Mouse (Mus musculus) ES-Bruce4 (cell line): Measurements from ENCODE around the gene Gm47969. TPM values are rescaled to one million over a fixed set of nuclear protein-coding genes. Genes with fewer than 3 reads are reported as not detected.
"Not testable (repeated sequence)": the region's sequence is repeated elsewhere in the genome, so short reads cannot be mapped to it uniquely, and the experiment has no call there.

Experiments
- H3K27ac ChIP-seq: 2 replicates; pipeline ENCODE4 v1.5.1; 2012; ENCODE audit warnings: low read length, inconsistent platforms; ENCODE audit not compliant: insufficient read depth
- H3K27me3 ChIP-seq: 2 replicates; pipeline ENCODE4 v1.6.1; 2012; ENCODE audit warnings: mild to moderate bottlenecking, low read length, inconsistent platforms; ENCODE audit not compliant: control insufficient read depth, poor library complexity, insufficient read depth, severe bottlenecking
- H3K36me3 ChIP-seq: 2 replicates; pipeline ENCODE4 v1.6.1; 2012; ENCODE audit warnings: inconsistent platforms, mild to moderate bottlenecking, low read length, moderate library complexity; ENCODE audit not compliant: control insufficient read depth, poor library complexity, insufficient read depth, severe bottlenecking
- H3K4me1 ChIP-seq: one replicate; pipeline ENCODE4 v1.8.1; 2011; ENCODE audit warnings: low read length; ENCODE audit not compliant: control insufficient read depth, insufficient read depth
- H3K4me3 ChIP-seq: 2 replicates; pipeline ENCODE4 v1.5.1; 2011; ENCODE audit warnings: low read depth, mild to moderate bottlenecking, low read length
- H3K9ac ChIP-seq: 2 replicates; pipeline ENCODE4 v1.6.1; 2012; ENCODE audit warnings: low read depth, mild to moderate bottlenecking, inconsistent platforms; ENCODE audit not compliant: poor library complexity, severe bottlenecking
- H3K9me3 ChIP-seq: replicated peaks from 2 replicates; pipeline ENCODE4 v1.6.1; 2012; ENCODE audit warnings: mild to moderate bottlenecking, low read length, inconsistent platforms; ENCODE audit not compliant: control insufficient read depth, poor library complexity, insufficient read depth, severe bottlenecking
- CTCF ChIP-seq: IDR thresholded peaks from one replicate; pipeline ENCODE4 v1.8.1; 2011; ENCODE audit warnings: low read depth, low read length
- EP300 ChIP-seq: IDR thresholded peaks from 2 replicates; pipeline ENCODE4 v1.6.1; 2011; ENCODE audit warnings: low read depth, low read length; ENCODE audit not compliant: insufficient read depth
- POLR2A ChIP-seq: IDR thresholded peaks from one replicate; pipeline ENCODE4 v1.8.1; 2011; ENCODE audit warnings: low read length; ENCODE audit not compliant: insufficient read depth
- polyA plus RNA-seq: library from polyadenylated mRNA; stranded (reverse); fragments of >200 nt; gene quantifications from 2 replicates; pipeline ENCODE4 v1.2.4, GENCODE M21; 2011; ENCODE audit warnings: low read depth; ENCODE audit not compliant: missing spikeins, insufficient read depth, insufficient read length

The Gm47969 gene
- not detected in 2 replicates for polyA plus RNA-seq

DNA sequence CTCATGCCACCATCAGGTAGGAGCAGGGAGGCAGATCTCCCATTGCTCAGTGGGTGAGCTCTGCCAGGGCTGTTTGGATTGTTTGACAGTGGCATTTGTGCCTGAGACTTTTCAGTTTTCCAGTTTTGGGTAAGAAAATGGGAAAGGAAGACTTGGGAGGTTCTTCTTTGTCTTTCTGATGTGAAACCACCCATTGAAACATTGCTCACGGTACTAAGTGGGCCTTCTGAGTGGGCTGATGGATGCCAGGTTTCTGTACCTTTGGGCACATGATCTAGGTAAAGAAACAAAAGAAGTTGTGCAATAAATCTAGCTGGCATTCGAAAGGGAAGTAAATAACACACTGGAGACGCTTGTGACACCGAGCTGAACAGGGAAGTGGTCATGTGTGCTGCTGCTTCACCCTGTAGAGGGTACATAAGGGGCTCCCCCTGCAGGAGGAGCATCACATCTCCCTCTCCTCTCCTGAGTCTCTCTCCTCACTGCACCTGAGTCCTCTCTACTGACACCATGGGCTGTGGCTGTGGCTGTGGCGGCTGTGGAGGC lies at the start of gene Gm47969:
TSS of gene Gm47969 (plus strand) at position 51 of the 546 bp plus-strand sequence.
- no peak for TF ChIP-seq CTCF
- no peak for TF ChIP-seq EP300
- no peak for TF ChIP-seq POLR2A
- H3K27me3 ChIP-seq: no peaks in the 10 kb centered on the region
- no peak within 1 kb of the TSS for H3K27ac ChIP-seq
- H3K4me1 ChIP-seq: no peaks in the 10 kb centered on the region
- no peaks in the 10 kb centered on the region; the same call in 1 of the 2 replicates for H3K9me3 ChIP-seq
- H3K36me3 ChIP-seq: no peaks in the 10 kb centered on the region
- H3K9ac ChIP-seq: no peak within 1 kb of the TSS
- no peak within 1 kb of the TSS for H3K4me3 ChIP-seq

DNA sequence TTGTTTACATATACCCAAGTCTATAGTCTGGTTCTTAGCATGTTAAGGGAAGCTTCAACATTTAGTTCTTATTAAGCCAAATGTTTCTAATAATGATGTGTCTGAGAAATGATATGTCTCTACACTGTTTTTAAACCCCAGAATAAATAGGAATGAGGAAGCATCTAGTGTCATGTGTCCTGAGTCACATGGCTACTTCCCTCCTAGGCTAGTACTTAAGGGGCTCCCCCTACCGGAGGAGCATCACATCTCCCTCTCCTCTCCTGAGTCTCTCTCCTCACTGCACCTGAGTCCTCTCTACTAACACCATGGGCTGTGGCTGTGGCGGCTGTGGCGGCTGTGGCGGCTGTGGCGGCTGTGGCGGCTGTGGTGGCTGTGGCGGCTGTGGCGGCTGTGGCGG lies 44.4 kb upstream of the Gm47969 start, which contains the start of gene Gm47959:
TSS of gene Gm47959 (plus strand) at position 243 of the 400 bp plus-strand sequence.
- not testable (repeated sequence) for H3K4me1 ChIP-seq, H3K9me3 ChIP-seq, H3K9ac ChIP-seq, H3K36me3 ChIP-seq, H3K27ac ChIP-seq, H3K27me3 ChIP-seq
- H3K4me3 ChIP-seq: peak within 1 kb of the TSS; percentile 73

DNA sequence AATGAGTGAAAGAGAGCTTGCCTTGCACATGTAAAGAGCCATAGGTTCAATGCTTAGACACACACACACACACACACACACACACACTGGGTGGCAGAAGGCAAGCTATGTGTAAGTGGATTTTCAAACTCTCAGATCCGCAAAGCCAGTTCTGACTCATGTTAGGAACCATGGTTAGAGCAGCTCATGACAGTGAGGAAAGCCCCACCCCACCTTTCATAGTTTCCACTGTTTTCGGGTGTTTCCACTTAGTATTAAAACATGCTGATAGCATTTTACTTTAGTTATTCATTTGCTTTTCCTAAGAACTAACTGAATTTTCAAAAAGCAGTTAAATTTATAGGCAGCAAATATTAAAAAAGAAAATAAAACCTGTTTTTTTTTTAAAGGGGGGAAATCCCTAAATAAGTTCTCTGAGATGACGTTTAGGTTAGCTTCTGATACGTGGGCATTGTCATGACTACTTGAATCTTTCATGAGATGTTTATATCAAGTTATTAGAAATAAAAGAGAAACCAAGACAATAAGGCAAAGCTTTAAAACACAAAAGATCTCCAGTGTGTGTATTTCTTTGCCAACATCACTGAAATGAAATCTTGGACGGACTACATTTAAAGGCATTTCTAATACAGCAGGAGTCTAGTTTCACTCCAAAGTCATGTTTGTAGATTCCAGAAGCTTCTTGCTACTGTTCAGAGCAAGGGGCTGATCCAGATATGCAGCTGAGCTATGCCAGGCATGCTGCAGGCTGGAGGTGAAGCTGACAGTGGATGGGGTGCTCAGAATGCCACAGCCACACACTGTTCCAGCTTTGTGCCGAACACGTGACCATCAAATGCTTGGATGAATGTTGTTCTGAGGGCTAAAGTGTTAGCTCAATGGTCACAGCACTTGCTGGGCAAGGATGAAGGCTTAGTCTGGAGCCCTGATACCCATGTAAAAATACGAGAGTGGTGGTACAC lies 38.2 kb upstream of the Gm47969 start:
- Histone ChIP-seq H3K4me1 (no peaks in the 10 kb centered on the region), H3K27me3 (no peaks in the 10 kb centered on the region), H3K9me3 (no peaks in the 10 kb centered on the region), H3K27ac (no peak overlapping the region), H3K4me3 (no peak overlapping the region), H3K9ac (no peak overlapping the region), H3K36me3 (no peaks in the 10 kb centered on the region)
- TF ChIP-seq CTCF: no peak
- no peak for TF ChIP-seq POLR2A
- TF ChIP-seq EP300: no peak

DNA sequence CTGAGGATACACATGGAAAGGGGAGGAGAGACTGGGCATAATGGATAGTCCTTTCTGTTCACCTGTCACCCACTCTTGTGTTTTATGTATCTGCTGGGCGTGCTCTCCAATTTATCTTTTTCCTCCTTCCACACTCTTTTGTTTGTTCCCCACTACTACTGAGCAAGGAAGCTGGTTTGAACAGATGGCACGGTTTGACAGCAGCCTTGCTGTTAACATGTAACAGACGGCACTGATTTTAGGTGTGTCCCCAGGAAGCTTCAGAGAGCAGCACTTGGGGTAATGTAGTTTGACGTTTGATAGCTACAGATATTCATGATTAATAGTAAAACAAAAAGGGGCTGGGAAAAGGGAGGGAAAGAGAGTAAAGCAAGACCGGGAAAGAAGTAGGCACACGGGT lies 37.3 kb upstream of the Gm47969 start:
- TF ChIP-seq EP300 (no peak), CTCF (no peak), POLR2A (no peak)
- H3K4me1 ChIP-seq: no peaks in the 10 kb centered on the region
- no peak overlapping the region for H3K27ac ChIP-seq
- H3K36me3 ChIP-seq: no peaks in the 10 kb centered on the region
- no peak overlapping the region for H3K4me3 ChIP-seq
- H3K9me3 ChIP-seq: no peaks in the 10 kb centered on the region
- H3K27me3 ChIP-seq: no peaks in the 10 kb centered on the region
- no peak overlapping the region for H3K9ac ChIP-seq

DNA sequence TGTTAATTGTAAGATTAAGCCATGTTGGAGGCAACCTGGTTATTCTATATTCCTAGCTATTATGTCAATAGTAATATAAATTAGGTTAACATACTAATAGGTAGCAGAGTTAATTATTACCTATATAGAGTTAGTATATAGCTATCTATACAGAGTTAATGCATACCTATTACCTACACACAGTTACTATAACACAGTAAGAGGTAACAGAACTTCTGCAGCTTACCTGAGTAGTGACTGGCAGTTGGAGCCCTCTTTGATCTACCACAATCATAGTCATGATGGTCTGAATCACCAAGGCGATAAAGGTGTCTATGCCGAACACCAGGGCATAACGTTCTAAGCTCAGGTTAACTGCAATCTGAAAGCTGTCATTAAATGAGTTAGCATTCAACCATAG lies 30.3 kb upstream of the Gm47969 start:
- TF ChIP-seq CTCF (no peak), POLR2A (no peak), EP300 (no peak)

DNA sequence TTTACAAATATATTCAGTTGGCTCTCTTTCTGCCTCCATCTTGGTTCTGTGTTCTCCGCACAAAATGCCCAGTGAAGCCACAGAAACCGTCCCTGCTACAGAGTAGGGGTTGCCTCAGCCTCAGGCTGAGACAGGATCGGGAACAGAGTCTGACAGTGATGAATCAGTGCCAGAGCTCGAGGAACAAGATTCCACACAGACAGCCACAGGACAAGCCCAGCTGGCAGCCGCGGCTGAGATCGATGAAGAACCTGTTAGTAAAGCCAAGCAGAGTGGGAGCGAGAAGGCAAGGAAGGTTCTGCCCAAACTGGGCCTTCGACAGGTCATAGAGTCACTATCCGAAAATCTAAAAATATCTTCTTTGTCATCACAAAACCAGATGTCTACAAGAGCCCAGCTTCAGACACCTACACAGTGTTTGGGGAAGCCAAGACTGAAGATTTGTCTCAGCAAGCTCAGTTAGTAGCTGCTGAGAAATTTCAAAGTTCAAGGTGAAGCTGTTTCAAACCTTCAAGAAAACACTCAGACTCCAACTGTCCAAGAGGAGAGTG lies 29.3 kb upstream of the Gm47969 start:
- TF ChIP-seq EP300 (no peak), CTCF (no peak), POLR2A (no peak)
- Histone ChIP-seq H3K27ac (no peak overlapping the region), H3K36me3 (no peaks in the 10 kb centered on the region)

More for the DNA sequence above, 30.3 kb upstream of the Gm47969 start:
- Histone ChIP-seq H3K36me3 (no peaks in the 10 kb centered on the region), H3K27ac (no peak overlapping the region), H3K4me3 (no peak overlapping the region), H3K9me3 (no peaks in the 10 kb centered on the region), H3K9ac (no peak overlapping the region), H3K4me1 (no peaks in the 10 kb centered on the region), H3K27me3 (no peaks in the 10 kb centered on the region)

More for the DNA sequence above, 29.3 kb upstream of the Gm47969 start:
- H3K9ac ChIP-seq: no peak overlapping the region
- no peaks in the 10 kb centered on the region for H3K4me1 ChIP-seq
- no peaks in the 10 kb centered on the region for H3K9me3 ChIP-seq
- no peak overlapping the region for H3K4me3 ChIP-seq
- H3K27me3 ChIP-seq: no peaks in the 10 kb centered on the region
